Mouse (Mus musculus): ENCODE results near the gene Trappc6b.

Trappc6b gene

GRCm38 (mm10) chr12:59055196-59055850 is 5.9 kb downstream of the Trappc6b start:
- no peak for DNase-seq (ENCODE audit: low spot score in 2 of 2)

GRCm38 (mm10) chr12:59053976-59054375 is 7.3 kb downstream of the Trappc6b start:
- no peak for DNase-seq (ENCODE audit: low spot score in 2 of 2)

GRCm38 (mm10) chr12:59053166-59053565 is 8.1 kb downstream of the Trappc6b start:
- no peak for DNase-seq (ENCODE audit: low spot score in 2 of 2)

- DNase-seq (ENCODE audit: low spot score in 2 of 2), result no peak
Observed at GRCm38 (mm10) chr12:59052470-59052869, 8.8 kb downstream of the Trappc6b start.

GRCm38 (mm10) chr12:59040851-59041250 is 20.4 kb downstream of the Trappc6b start:
- no peak for DNase-seq (ENCODE audit: low spot score in 2 of 2)

- no peak for DNase-seq (ENCODE audit: low spot score in 2 of 2)
Observed at GRCm38 (mm10) chr12:59039971-59040844, 21.1 kb downstream of the Trappc6b start.

GRCm38 (mm10) chr12:59039162-59039970 is 21.9 kb downstream of the Trappc6b start:
- DNase-seq (ENCODE audit: low spot score in 2 of 2), result no peak

- DNase-seq (ENCODE audit: low spot score in 2 of 2), result no peak
Observed at GRCm38 (mm10) chr12:59032101-59032500, 29.2 kb downstream of the Trappc6b start.

GRCm38 (mm10) chr12:59021306-59021705 is 40.0 kb downstream of the Trappc6b start:
- no peak for DNase-seq (ENCODE audit: low spot score in 2 of 2)

GRCm38 (mm10) chr12:59019891-59020290 is 41.4 kb downstream of the Trappc6b start:
- DNase-seq (ENCODE audit: low spot score in 2 of 2), result no peak

GRCm38 (mm10) chr12:59017970-59018369 is 43.3 kb downstream of the Trappc6b start:
- DNase-seq (ENCODE audit: low spot score in 2 of 2), result no peak

- DNase-seq (ENCODE audit: low spot score in 2 of 2), result peak; percentile 83 to 85
Observed at GRCm38 (mm10) chr12:59013234-59013633, 48.0 kb downstream of the Trappc6b start, which contains the start of gene Gemin2. Gemin2 (plus strand) TSS chr12:59013393.

- DNase-seq (ENCODE audit: low spot score in 2 of 2), result no peak
Observed at GRCm38 (mm10) chr12:59012710-59013091, 48.6 kb downstream of the Trappc6b start.

GRCm38 (mm10) chr12:59011844-59012709 is 49.2 kb downstream of the Trappc6b start, which contains the start of gene Sec23a:
Sec23a (minus strand) TSS chr12:59012017.
- peak; percentile 95 to 97 for DNase-seq (ENCODE audit: low spot score in 2 of 2)

- DNase-seq (ENCODE audit: low spot score in 2 of 2), result no peak
Observed at GRCm38 (mm10) chr12:59011275-59011843, 49.9 kb downstream of the Trappc6b start.

- no peak for DNase-seq (ENCODE audit: low spot score in 2 of 2)
Observed at GRCm38 (mm10) chr12:59010482-59010881, 50.8 kb downstream of the Trappc6b start.

Data from frontal cortex, postnatal 14 days (tissue).